Mouse (Mus musculus) G1E-ER4 (cell line): ENCODE results near the gene Olfr1118. TPM values are rescaled to one million over a fixed set of nuclear protein-coding genes. Genes with fewer than 3 reads are reported as not detected.

Source experiments
- GATA1 ChIP-seq: IDR thresholded peaks from one replicate; pipeline ENCODE4 v1.8.0; 2012; ENCODE audit warnings: low read length, inconsistent platforms
- polyA plus RNA-seq: library from polyadenylated mRNA; stranded (reverse); fragments of >175 nt; gene quantifications from 2 replicates; pipeline ENCODE4 v1.2.3, GENCODE M21; 2012

Olfr1118 gene
- not detected in 2 replicates for polyA plus RNA-seq

DNA sequence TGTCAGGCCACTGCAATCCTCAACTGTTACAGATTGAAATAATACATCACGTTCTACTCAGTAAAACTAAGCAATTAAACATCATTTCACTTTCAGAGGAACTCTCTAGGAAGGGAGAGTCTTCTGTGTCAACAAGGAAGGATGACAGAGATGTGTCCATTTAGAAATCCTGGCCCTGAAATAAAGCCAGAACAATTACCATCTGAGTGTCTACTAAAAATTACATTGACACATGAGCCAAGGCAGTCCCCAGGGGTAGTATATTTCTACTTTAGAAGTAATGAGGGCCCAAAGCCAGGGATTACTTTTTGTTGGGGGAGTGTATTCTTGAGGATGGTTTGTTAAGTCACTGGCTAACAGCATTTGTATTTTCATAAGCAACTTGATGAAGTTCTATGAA is at the start of gene Olfr1118:
Gene Olfr1118, plus strand, starts transcription at position 301 of the 400 bp plus-strand sequence.
- no peak for TF ChIP-seq GATA1

DNA sequence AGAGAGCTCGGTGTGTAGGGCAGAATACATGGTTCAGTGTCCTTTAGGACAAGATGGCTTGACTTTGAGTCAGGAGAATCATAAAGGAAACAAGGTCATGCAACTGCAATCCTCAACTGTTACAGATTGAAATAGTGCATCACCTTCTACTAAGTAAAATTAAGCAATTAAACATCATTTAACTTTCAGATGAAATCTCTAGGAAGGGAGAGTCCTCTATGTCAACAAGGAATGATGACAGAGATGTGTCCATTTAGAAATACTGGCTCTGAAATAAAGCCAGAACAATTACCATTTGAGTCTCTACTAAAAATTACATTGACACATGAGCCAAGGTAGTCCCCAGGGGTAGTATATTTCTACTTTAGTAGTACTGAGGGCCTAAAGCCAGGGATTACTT is 40.1 kb upstream of the Olfr1118 start, which contains the start of gene Olfr1116:
Gene Olfr1116, plus strand, starts transcription at position 301 of the 400 bp plus-strand sequence.
- no peak for TF ChIP-seq GATA1

DNA sequence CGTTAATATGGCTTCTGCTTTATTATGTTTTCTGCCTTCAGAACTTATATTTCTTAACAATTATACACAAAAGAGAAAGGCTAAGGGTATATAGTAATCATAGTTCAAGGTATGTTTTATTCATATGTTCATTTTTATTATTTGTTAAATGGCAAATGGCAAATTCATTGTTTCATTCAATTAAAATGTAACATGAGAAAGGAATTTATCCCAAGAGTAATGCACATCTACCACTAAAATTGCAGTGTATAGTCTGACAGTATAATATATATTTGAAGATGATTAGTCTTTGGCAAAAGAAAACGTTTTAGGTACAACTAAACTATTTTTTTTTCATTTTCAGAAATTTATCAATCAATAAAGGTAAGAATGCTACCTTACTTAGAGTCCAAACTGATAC is 47.1 kb downstream of the Olfr1118 start, which contains the start of gene Olfr1120:
Gene Olfr1120, plus strand, starts transcription at position 301 of the 400 bp plus-strand sequence.
- TF ChIP-seq GATA1: no peak

Other genes starting within 250 kb of the Olfr1118 start
- gene Olfr1107, start 231.8 kb upstream of the Olfr1118 start, polyA plus RNA-seq: not detected in 2 replicates
- gene Olfr1109, start 211.6 kb upstream of the Olfr1118 start, polyA plus RNA-seq: not detected in 2 replicates
- gene Olfr259, start 193.0 kb upstream of the Olfr1118 start, polyA plus RNA-seq: not detected in 2 replicates
- not detected in 2 replicates for gene Olfr1110, start 167.3 kb upstream of the Olfr1118 start, polyA plus RNA-seq
- not detected in 2 replicates for gene Olfr1111, start 155.0 kb upstream of the Olfr1118 start, polyA plus RNA-seq
- gene Olfr1112, start 119.8 kb upstream of the Olfr1118 start, polyA plus RNA-seq: not detected in 2 replicates
- gene Olfr1113, start 98.6 kb upstream of the Olfr1118 start, polyA plus RNA-seq: not detected in 2 replicates
- gene Olfr1115, start 59.6 kb upstream of the Olfr1118 start, polyA plus RNA-seq: not detected in 2 replicates
- gene Olfr1116, start 40.0 kb upstream of the Olfr1118 start, polyA plus RNA-seq: not detected in 2 replicates
- gene Olfr1120, start 47.2 kb downstream of the Olfr1118 start, polyA plus RNA-seq: not detected in 2 replicates
- gene Olfr1121, start 62.3 kb downstream of the Olfr1118 start, polyA plus RNA-seq: not detected in 2 replicates
- gene Olfr1122, start 78.3 kb downstream of the Olfr1118 start, polyA plus RNA-seq: not detected in 2 replicates
- gene Olfr1123, start 109.1 kb downstream of the Olfr1118 start, polyA plus RNA-seq: not detected in 2 replicates
- gene Olfr1124, start 122.7 kb downstream of the Olfr1118 start, polyA plus RNA-seq: not detected in 2 replicates
- not detected in 2 replicates for gene Olfr1126, start 146.4 kb downstream of the Olfr1118 start, polyA plus RNA-seq
- not detected in 2 replicates for gene Pramel7, start 189.5 kb downstream of the Olfr1118 start, polyA plus RNA-seq
- not detected in 2 replicates for gene Pramel6, start 199.0 kb downstream of the Olfr1118 start, polyA plus RNA-seq
- gene Olfr153, start 224.2 kb downstream of the Olfr1118 start, polyA plus RNA-seq: not detected in 2 replicates
- gene Olfr1128, start 238.0 kb downstream of the Olfr1118 start, polyA plus RNA-seq: not detected in 2 replicates